Mouse (Mus musculus): ENCODE data around the gene Tcta. TPM values are rescaled to one million over a fixed set of nuclear protein-coding genes. Genes with fewer than 3 reads are reported as not detected.

Gene Tcta
- polyA plus RNA-seq, 1 experiment from 2014 or later = 37.6 TPM

DNA sequence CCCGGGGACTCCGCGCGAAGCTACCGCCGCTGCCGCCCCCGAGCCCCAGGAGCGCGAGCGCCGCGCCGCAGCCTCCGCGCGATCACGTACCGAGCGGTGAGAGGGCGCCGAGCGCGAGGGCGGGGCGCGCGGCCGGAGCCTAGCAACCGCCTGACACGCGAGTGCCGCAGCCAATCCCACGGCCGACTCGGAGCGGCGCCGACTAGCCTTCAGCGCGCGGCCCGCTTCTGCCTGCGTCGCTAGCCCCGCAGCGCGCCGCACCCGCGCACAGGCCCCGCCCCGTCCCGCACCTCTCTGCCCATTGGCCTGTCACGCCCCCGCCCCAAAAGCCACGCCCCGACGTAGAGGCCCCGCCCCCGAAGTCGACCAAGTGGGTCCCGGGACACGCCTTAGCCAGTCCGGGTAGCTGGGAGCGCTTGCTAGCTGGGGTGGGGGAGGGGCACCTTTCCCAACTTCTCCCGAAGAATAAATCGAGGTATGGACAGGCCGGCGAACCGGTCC lies 42.2 kb downstream of the Tcta start, which contains the start of gene Dag1:
TSS of gene Dag1 (minus strand) at position 269 of the 501 bp plus-strand sequence.
- Histone ChIP-seq H3K27me3 (replicated peaks; ENCODE audit: control insufficient read depth, insufficient read depth, low read length) (no peaks in the 10 kb centered on the region), H3K9ac (replicated peaks; ENCODE audit: low read depth, low read length) (peak within 1 kb of the TSS; percentile 86), H3K27ac (ENCODE audit: low read length) (peak within 1 kb of the TSS; percentile 86), H3K9me3 (ENCODE audit: control insufficient read depth, low read length) (no peaks in the 10 kb centered on the region), H3K4me3 (replicated peaks; ENCODE audit: low read length) (peak within 1 kb of the TSS; percentile 95), H3K4me1 (replicated peaks; ENCODE audit: control insufficient read depth, insufficient read depth, low read length) (peaks cover 24% of the 10 kb centered on the region), H3K36me3 (ENCODE audit: control insufficient read depth, insufficient read depth) (no peaks in the 10 kb centered on the region), H3K4me2 (ENCODE audit: low read length) (peak within 1 kb of the TSS; percentile 85)
- ATAC-seq = peak; percentile 99
- WGBS = under 1% methylated on average over 61 of the region's 71 CpGs

GRCm38 (mm10) chr9:108263131-108263681 lies 42.8 kb downstream of the Tcta start:
- Histone ChIP-seq H3K9ac (replicated peaks; ENCODE audit: low read depth, low read length) (peak overlapping the region; percentile 86), H3K27ac (ENCODE audit: low read length) (peak overlapping the region; percentile 86), H3K4me3 (replicated peaks; ENCODE audit: low read length) (peak overlapping the region; percentile 95), H3K27me3 (replicated peaks; ENCODE audit: control insufficient read depth, insufficient read depth, low read length) (no peaks in the 10 kb centered on the region), H3K36me3 (ENCODE audit: control insufficient read depth, insufficient read depth) (no peaks in the 10 kb centered on the region), H3K4me1 (replicated peaks; ENCODE audit: control insufficient read depth, insufficient read depth, low read length) (peaks cover 24% of the 10 kb centered on the region), H3K4me2 (ENCODE audit: low read length) (peak overlapping the region; percentile 85), H3K9me3 (ENCODE audit: control insufficient read depth, low read length) (no peaks in the 10 kb centered on the region)
- WGBS = under 1% methylated on average over 57 of the region's 62 CpGs
- ATAC-seq = peak; percentile 59

DNA sequence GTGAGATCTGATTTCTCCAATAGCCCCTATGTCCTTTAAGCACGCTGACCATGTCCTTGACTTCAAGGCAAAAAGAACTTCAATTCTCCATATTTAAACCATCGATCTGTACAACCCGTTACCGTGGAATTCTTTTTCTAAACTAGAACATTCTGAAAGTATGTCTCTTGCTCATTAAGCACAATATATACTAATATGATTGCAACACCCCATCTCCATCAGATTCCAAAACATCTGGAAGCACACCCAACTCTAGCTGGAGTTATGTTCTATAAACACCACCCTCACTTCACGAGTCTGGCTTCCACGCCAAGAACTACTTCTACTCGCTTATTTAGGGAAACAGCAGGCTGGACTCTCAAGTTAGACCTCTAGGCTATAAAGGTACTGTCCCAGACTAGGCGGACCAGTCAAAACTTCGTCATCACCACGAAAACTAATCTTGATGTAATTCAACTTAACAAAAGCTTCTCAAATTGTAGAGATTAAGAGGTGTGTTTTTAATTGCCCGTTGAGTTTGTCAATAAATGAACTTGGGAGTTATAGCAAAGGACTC lies 43.4 kb downstream of the Tcta start:
- peaks cover 24% of the 10 kb centered on the region for H3K4me1 ChIP-seq (replicated peaks; ENCODE audit: control insufficient read depth, insufficient read depth, low read length)
- no peak overlapping the region; the same call in 1 of the 2 replicates for H3K27ac ChIP-seq (ENCODE audit: low read length)
- no peaks in the 10 kb centered on the region for H3K36me3 ChIP-seq (ENCODE audit: control insufficient read depth, insufficient read depth)
- no peaks in the 10 kb centered on the region for H3K27me3 ChIP-seq (replicated peaks; ENCODE audit: control insufficient read depth, insufficient read depth, low read length)
- peak overlapping the region; percentile 85 for H3K4me2 ChIP-seq (ENCODE audit: low read length)
- H3K4me3 ChIP-seq (replicated peaks; ENCODE audit: low read length) = peak overlapping the region; percentile 95
- H3K9me3 ChIP-seq (ENCODE audit: control insufficient read depth, low read length) = no peaks in the 10 kb centered on the region
- WGBS = 36% methylated on average over 11 of the region's 11 CpGs
- peak overlapping the region; percentile 86 for H3K9ac ChIP-seq (replicated peaks; ENCODE audit: low read depth, low read length)
- no peak for ATAC-seq

DNA sequence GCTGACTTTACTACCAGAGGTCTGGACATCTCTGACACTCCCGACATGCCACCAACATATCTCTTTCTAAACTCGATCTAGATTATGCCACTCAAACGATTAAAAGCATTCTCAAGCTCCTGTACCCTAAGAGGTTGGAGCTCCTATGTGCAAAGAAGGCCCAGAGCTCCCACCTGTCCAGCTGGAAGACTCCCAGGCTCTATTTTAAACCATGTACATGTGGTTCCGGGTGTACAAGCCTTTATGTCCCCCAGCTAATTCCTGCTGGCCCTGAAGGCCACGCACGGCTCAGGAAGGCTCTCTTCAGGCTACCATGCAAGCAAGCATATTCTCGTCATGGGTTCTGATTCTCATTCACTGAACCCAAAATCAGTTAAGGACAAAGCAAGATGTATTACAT lies 44.1 kb downstream of the Tcta start:
- H3K36me3 ChIP-seq (ENCODE audit: control insufficient read depth, insufficient read depth) = no peaks in the 10 kb centered on the region
- peaks cover 24% of the 10 kb centered on the region for H3K4me1 ChIP-seq (replicated peaks; ENCODE audit: control insufficient read depth, insufficient read depth, low read length)
- H3K4me2 ChIP-seq (ENCODE audit: low read length) = peak overlapping the region; percentile 85
- no peaks in the 10 kb centered on the region for H3K27me3 ChIP-seq (replicated peaks; ENCODE audit: control insufficient read depth, insufficient read depth, low read length)
- 0 out of 2 replicates have a peak overlapping the region, but pooled peaks have one; percentile 95 for H3K4me3 ChIP-seq (replicated peaks; ENCODE audit: low read length)
- ATAC-seq = no peak
- H3K9me3 ChIP-seq (ENCODE audit: control insufficient read depth, low read length) = no peaks in the 10 kb centered on the region
- H3K27ac ChIP-seq (ENCODE audit: low read length) = no peak overlapping the region
- WGBS = 77% methylated on average over 7 of the region's 7 CpGs
- no peak overlapping the region for H3K9ac ChIP-seq (replicated peaks; ENCODE audit: low read depth, low read length)

DNA sequence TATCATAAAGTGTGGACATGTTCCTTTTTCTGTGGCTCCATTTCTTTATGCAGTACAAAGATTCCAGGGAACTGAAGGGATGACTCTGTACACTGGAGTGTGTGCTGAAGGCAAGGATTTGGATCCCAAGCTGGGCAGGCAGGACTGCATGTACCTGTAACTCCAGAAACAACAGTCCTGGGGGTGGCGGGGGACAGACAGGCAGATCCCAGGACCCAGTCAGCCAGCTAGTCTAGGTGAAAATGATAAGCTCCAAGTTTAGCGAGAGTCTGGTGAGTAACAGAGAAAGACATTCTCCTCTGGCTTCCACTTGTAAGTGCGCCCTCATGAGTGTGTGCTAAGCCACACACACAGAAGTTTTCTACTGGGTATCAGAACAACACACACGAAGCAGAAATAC lies 45.4 kb downstream of the Tcta start:
- Histone ChIP-seq H3K4me3 (replicated peaks; ENCODE audit: low read length) (no peak overlapping the region), H3K9me3 (ENCODE audit: control insufficient read depth, low read length) (no peaks in the 10 kb centered on the region), H3K27ac (ENCODE audit: low read length) (no peak overlapping the region), H3K4me1 (replicated peaks; ENCODE audit: control insufficient read depth, insufficient read depth, low read length) (peaks cover 24% of the 10 kb centered on the region), H3K9ac (replicated peaks; ENCODE audit: low read depth, low read length) (no peak overlapping the region), H3K27me3 (replicated peaks; ENCODE audit: control insufficient read depth, insufficient read depth, low read length) (no peaks in the 10 kb centered on the region), H3K4me2 (ENCODE audit: low read length) (no peak overlapping the region), H3K36me3 (ENCODE audit: control insufficient read depth, insufficient read depth) (no peaks in the 10 kb centered on the region)
- ATAC-seq = no peak
- WGBS = 86% methylated on average over 4 of the region's 4 CpGs

Other genes with a start within 250 kb of the Tcta start
- gene Mst1, start 225.7 kb downstream of the Tcta start, polyA plus RNA-seq (2015; fragmentation: Nextera tagmentation; extraction: Ambion mirVana) = not detected in 2 replicates
- gene Rnf123, start 222.8 kb downstream of the Tcta start, polyA plus RNA-seq (2015; fragmentation: Nextera tagmentation; extraction: Ambion mirVana) = 44.5 and 53.1 TPM in 2 replicates
- 41.3 and 46.2 TPM in 2 replicates for gene Apeh, start 211.6 kb downstream of the Tcta start, polyA plus RNA-seq (2015; fragmentation: Nextera tagmentation; extraction: Ambion mirVana)
- 7.0 and 8.5 TPM in 2 replicates for gene Bsn, start 115.8 kb downstream of the Tcta start, polyA plus RNA-seq (2015; fragmentation: Nextera tagmentation; extraction: Ambion mirVana)
- 56.3 and 57.9 TPM in 2 replicates for gene Dag1, start 42.2 kb downstream of the Tcta start, polyA plus RNA-seq (2015; fragmentation: Nextera tagmentation; extraction: Ambion mirVana)
- gene Nicn1, start 15.7 kb downstream of the Tcta start, polyA plus RNA-seq (2015; fragmentation: Nextera tagmentation; extraction: Ambion mirVana) = 139 and 158 TPM in 2 replicates
- 22.3 and 23.8 TPM in 2 replicates for gene Amt, start 9.3 kb downstream of the Tcta start, polyA plus RNA-seq (2015; fragmentation: Nextera tagmentation; extraction: Ambion mirVana)
- gene Rhoa, start within 50 bp of the Tcta start, polyA plus RNA-seq (2015; fragmentation: Nextera tagmentation; extraction: Ambion mirVana) = 282 and 351 TPM in 2 replicates
- 369 and 398 TPM in 2 replicates for gene Gpx1, start 32.7 kb upstream of the Tcta start, polyA plus RNA-seq (2015; fragmentation: Nextera tagmentation; extraction: Ambion mirVana)
- 146 and 163 TPM in 2 replicates for gene Usp4, start 41.7 kb upstream of the Tcta start, polyA plus RNA-seq (2015; fragmentation: Nextera tagmentation; extraction: Ambion mirVana)
- 2.0 and 2.2 TPM in 2 replicates for gene 1700102P08Rik, start 86.6 kb upstream of the Tcta start, polyA plus RNA-seq (2015; fragmentation: Nextera tagmentation; extraction: Ambion mirVana)
- 0.96 and 0.99 TPM in 2 replicates for gene Ccdc36, start 122.3 kb upstream of the Tcta start, polyA plus RNA-seq (2015; fragmentation: Nextera tagmentation; extraction: Ambion mirVana)
- gene BC048562, start 130.3 kb upstream of the Tcta start, polyA plus RNA-seq (2015; fragmentation: Nextera tagmentation; extraction: Ambion mirVana) = not detected in 2 replicates
- gene Ccdc71, start 154.4 kb upstream of the Tcta start, polyA plus RNA-seq (2015; fragmentation: Nextera tagmentation; extraction: Ambion mirVana) = 61.4 and 68.7 TPM in 2 replicates
- 42.6 and 55.6 TPM in 2 replicates for gene Klhdc8b, start 155.4 kb upstream of the Tcta start, polyA plus RNA-seq (2015; fragmentation: Nextera tagmentation; extraction: Ambion mirVana)
- gene Lamb2, start 173.6 kb upstream of the Tcta start, polyA plus RNA-seq (2015; fragmentation: Nextera tagmentation; extraction: Ambion mirVana) = 17.6 and 23.4 TPM in 2 replicates
- gene Usp19, start 184.4 kb upstream of the Tcta start, polyA plus RNA-seq (2015; fragmentation: Nextera tagmentation; extraction: Ambion mirVana) = 85.9 and 91.5 TPM in 2 replicates
- gene Qars, start 201.5 kb upstream of the Tcta start, polyA plus RNA-seq (2015; fragmentation: Nextera tagmentation; extraction: Ambion mirVana) = 69.1 and 71.5 TPM in 2 replicates
- gene Qrich1, start 210.6 kb upstream of the Tcta start, polyA plus RNA-seq (2015; fragmentation: Nextera tagmentation; extraction: Ambion mirVana) = 152 and 164 TPM in 2 replicates

Data from forebrain, embryonic 16.5 days (tissue).